Mouse (Mus musculus) myocyte (in vitro differentiated cells): Measurements from ENCODE around the gene Srpk1.

Experiments used
- POLR2A ChIP-seq: IDR thresholded peaks from one replicate; pipeline ENCODE4 v1.6.1; 2011; ENCODE audit warnings: low read depth, mild to moderate bottlenecking, control low read depth, moderate library complexity; ENCODE audit not compliant: insufficient read length
- POLR2AphosphoS2 ChIP-seq: IDR thresholded peaks from one replicate; pipeline ENCODE4 v1.6.1; 2011; ENCODE audit warnings: low read depth, control low read depth; ENCODE audit not compliant: insufficient read length

- no peak for TF ChIP-seq POLR2AphosphoS2
- no peak for TF ChIP-seq POLR2A
These were observed 64.7 kb downstream of the Srpk1 start for GRCm38 (mm10) chr17:28557772-28558171.
